Mouse (Mus musculus) left cerebral cortex, postnatal 14 days (tissue): ENCODE results near the gene Slfn2. TPM values are rescaled to one million over a fixed set of nuclear protein-coding genes. Genes with fewer than 3 reads are reported as not detected.
"Not testable (repeated sequence)": the region's sequence is repeated elsewhere in the genome, so short reads cannot be mapped to it uniquely, and the experiment has no call there.

Source experiments
- DNase-seq, 2 experiments: peaks; one replicate each; pipeline ENCODE4 v3.0.0; 2021 to 2022; ENCODE audit warnings: low spot score in 2 of 2, mixed read lengths in 1 of 2
- intact Hi-C: fragments of 180-260 bp; cut with DNase I; formaldehyde crosslinking; loops from one replicate; pipeline ENCODE4 v1.15.1; 2025
- long read RNA-seq, 2 experiments: library from polyadenylated mRNA; stranded (forward); transcript quantifications; one replicate each; pipeline ENCODE4 v2.0.0; 2021
- total RNA-seq, 2 experiments: library from RNA; stranded (reverse); gene quantifications; 2 replicates each; pipeline ENCODE4 v1.2.3; 2021

Slfn2 gene
- total RNA-seq: 1 to 10 TPM in 1 of 2 experiments, under 1 TPM in 1; 0.78 to 1.3 TPM
- long read RNA-seq, experiment 1, partial matches to known transcripts: 0 of 3 reads
- long read RNA-seq, experiment 1, other reads (novel, unspliced or antisense): 0 of 3 reads
- long read RNA-seq, experiment 2, partial matches to known transcripts: 0 of 2 reads
- long read RNA-seq, experiment 2, other reads (novel, unspliced or antisense): 0 of 2 reads

- intact Hi-C loops: no loop called here
- DNase-seq: no peak
Measured at GRCm38 (mm10) chr11:83064946-83065345, at the start of gene Slfn2. TSS of gene Slfn2 (plus strand) at chr11:83065112.

- intact Hi-C loops: no loop called here
- no peak for DNase-seq
Measured at GRCm38 (mm10) chr11:83016093-83016492, 48.8 kb upstream of the Slfn2 start.

- intact Hi-C loops, DNase-seq: not testable (repeated sequence)
Measured at GRCm38 (mm10) chr11:83019561-83020519, 45.1 kb upstream of the Slfn2 start.

GRCm38 (mm10) chr11:83020621-83021020, 44.3 kb upstream of the Slfn2 start, which contains the start of gene Slfn8:
TSS of gene Slfn8 (minus strand) at chr11:83020810.
- intact Hi-C loops: no loop called here
- DNase-seq: peak; percentile 10 to 39

GRCm38 (mm10) chr11:83038686-83039085, 26.2 kb upstream of the Slfn2 start:
- DNase-seq, intact Hi-C loops: not testable (repeated sequence)

GRCm38 (mm10) chr11:83039156-83039555, 25.8 kb upstream of the Slfn2 start:
- DNase-seq: no peak
- intact Hi-C loops: no loop called here

GRCm38 (mm10) chr11:83039796-83040195, 25.1 kb upstream of the Slfn2 start:
- intact Hi-C loops: no loop called here
- no peak for DNase-seq

- intact Hi-C loops: no loop called here
- no peak for DNase-seq
Measured at GRCm38 (mm10) chr11:83040325-83040724, 24.6 kb upstream of the Slfn2 start.

- intact Hi-C loops: no loop called here
- DNase-seq: no peak
Measured at GRCm38 (mm10) chr11:83041000-83041399, 23.9 kb upstream of the Slfn2 start.

GRCm38 (mm10) chr11:83043891-83044290, 21.0 kb upstream of the Slfn2 start:
- intact Hi-C loops: no loop called here
- DNase-seq: no peak

GRCm38 (mm10) chr11:83045642-83046041, 19.3 kb upstream of the Slfn2 start:
- DNase-seq: no peak

GRCm38 (mm10) chr11:83057863-83058262, 7.0 kb upstream of the Slfn2 start:
- intact Hi-C loops: no loop called here
- peak; percentile 13 to 57 for DNase-seq

More at GRCm38 (mm10) chr11:83045642-83046041, 19.3 kb upstream of the Slfn2 start:
- intact Hi-C loops: no loop called here

GRCm38 (mm10) chr11:83060412-83061020, 4.4 kb upstream of the Slfn2 start:
- peak in 1 of 2 experiments; percentile 11 for DNase-seq
- intact Hi-C loops: no loop called here

GRCm38 (mm10) chr11:83061806-83062205, 3.1 kb upstream of the Slfn2 start:
- intact Hi-C loops: no loop called here
- DNase-seq: no peak

GRCm38 (mm10) chr11:83063126-83063525, 1.8 kb upstream of the Slfn2 start:
- DNase-seq: no peak
- intact Hi-C loops: no loop called here

GRCm38 (mm10) chr11:83063941-83064349, 967 bp upstream of the Slfn2 start:
- intact Hi-C loops: no loop called here
- DNase-seq: no peak

- intact Hi-C loops: no loop called here
- DNase-seq: no peak
Measured at GRCm38 (mm10) chr11:83065441-83066344, 781 bp downstream of the Slfn2 start.

- peak; percentile 12 to 24 for DNase-seq
Measured at GRCm38 (mm10) chr11:83066640-83067531, 2.0 kb downstream of the Slfn2 start.

More at GRCm38 (mm10) chr11:83066640-83067531, 2.0 kb downstream of the Slfn2 start:
- intact Hi-C loops: no loop called here
